Mouse (Mus musculus) naive thymus-derived CD4-positive, alpha-beta T cell, adult 2 months (primary cell): ENCODE results near the gene Grhl1.
"Not testable (repeated sequence)": the region's sequence is repeated elsewhere in the genome, so short reads cannot be mapped to it uniquely, and the experiment has no call there.

Source experiments
- DNase-seq: peaks from one replicate; pipeline ENCODE4 v3.0.0-alpha.2; 2011; ENCODE audit warnings: low read depth

The Grhl1 gene

GRCm38 (mm10) chr12:24590371-24590770, 18.3 kb downstream of the Grhl1 start:
- DNase-seq = no peak

DNA sequence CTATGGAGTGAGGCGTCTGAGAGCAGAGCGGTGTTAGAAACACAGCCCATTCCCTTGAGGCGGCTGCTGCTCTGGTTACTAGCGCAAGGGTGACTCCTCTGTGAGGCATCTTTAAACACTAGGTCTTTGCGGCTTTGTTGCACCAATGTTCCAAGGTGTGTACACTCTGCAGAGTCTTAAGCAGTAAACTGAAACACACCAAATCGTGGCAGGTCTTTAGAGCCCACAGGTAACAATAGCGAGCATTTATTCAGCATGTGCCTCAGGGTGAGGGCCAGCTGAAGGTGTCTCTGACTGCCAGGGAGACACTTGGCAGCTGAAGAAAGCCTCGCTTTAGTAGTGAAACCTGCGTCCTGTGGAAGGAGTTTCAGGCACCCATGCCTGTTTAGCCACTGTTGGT, 20.0 kb downstream of the Grhl1 start:
- peak; percentile 19 for DNase-seq

GRCm38 (mm10) chr12:24592956-24593672, 21.0 kb downstream of the Grhl1 start:
- DNase-seq = peak; percentile 87

- DNase-seq = no peak
Measured at GRCm38 (mm10) chr12:24597376-24597775, 25.3 kb downstream of the Grhl1 start.

GRCm38 (mm10) chr12:24599366-24599895, 27.3 kb downstream of the Grhl1 start:
- DNase-seq = no peak

- DNase-seq = peak; percentile 64
Measured at GRCm38 (mm10) chr12:24600074-24600473, 28.0 kb downstream of the Grhl1 start.

GRCm38 (mm10) chr12:24600806-24601205, 28.7 kb downstream of the Grhl1 start:
- peak; percentile 90 for DNase-seq

GRCm38 (mm10) chr12:24603266-24603665, 31.2 kb downstream of the Grhl1 start:
- peak; percentile 63 for DNase-seq

DNA sequence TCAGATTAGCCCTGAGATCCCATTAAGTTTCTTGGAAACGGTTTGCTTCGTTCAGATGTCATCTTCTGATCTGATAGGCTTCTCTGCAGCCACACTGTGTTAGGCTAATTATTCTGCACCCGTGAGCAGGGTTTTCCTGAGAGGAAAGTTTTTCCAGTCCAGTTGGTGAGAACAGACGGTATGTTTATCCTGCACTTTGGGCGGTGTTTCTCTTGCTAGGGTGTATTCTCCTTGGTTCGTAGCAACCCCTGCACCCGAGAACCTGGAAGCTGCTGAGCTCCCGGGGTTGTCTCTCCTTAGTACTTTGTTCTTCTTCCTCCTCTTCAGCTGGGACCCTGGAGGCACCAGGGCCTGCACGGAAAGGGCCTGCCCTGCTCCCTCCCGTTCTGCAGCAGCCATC, 34.1 kb downstream of the Grhl1 start:
- DNase-seq = no peak

GRCm38 (mm10) chr12:24612591-24612990, 40.5 kb downstream of the Grhl1 start:
- no peak for DNase-seq

DNA sequence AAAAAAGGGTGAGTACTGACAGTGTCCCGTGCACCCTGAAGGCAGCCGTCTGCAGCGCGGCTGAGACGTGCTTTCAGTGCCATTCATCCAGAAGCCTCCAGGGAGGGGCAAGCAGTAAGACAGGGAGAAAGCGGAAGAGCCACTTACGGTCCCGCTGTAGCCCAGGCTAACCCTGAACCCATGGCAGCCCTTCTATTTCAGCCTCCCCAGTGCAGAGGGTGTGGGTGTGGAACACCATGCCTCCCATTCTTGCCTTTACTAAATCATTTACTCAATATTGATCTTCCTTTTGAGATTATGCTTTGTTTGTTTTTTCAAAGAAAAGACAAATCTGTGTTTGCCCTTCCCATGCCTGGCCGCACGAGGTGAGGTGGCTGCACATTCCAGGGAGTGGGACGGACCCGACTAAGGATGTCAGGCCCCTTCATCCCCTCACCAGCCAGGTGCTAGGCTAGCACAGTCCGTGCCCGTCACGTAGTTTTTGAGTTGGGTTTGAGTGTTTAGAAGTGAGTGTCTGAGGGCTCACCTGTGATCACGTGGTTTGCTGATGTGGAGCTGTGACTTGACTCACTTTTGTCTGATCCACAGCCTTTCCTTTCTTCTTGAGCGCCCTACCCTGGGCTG, 42.5 kb downstream of the Grhl1 start:
- no peak for DNase-seq

GRCm38 (mm10) chr12:24615140-24615539, 43.1 kb downstream of the Grhl1 start:
- no peak for DNase-seq

DNA sequence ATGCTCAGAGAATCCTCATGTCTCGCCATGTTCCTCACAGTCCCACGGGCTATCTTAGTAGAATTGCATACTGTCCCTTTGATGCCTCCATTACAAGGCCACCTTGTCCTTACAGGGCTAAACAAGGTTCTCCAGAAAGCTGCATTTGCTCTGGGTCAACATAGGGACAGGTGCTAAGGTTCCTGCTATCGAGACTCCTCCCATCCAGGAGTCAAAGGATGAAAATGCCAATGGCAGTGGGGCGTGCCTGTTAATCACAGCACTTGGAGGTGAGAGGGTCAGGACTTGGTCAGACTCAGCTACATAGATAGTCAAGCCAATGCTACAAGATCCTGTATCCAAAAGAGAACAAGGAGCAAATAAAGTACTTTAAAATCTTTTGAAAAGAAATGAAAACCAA, 47.4 kb downstream of the Grhl1 start:
- no peak for DNase-seq

DNA sequence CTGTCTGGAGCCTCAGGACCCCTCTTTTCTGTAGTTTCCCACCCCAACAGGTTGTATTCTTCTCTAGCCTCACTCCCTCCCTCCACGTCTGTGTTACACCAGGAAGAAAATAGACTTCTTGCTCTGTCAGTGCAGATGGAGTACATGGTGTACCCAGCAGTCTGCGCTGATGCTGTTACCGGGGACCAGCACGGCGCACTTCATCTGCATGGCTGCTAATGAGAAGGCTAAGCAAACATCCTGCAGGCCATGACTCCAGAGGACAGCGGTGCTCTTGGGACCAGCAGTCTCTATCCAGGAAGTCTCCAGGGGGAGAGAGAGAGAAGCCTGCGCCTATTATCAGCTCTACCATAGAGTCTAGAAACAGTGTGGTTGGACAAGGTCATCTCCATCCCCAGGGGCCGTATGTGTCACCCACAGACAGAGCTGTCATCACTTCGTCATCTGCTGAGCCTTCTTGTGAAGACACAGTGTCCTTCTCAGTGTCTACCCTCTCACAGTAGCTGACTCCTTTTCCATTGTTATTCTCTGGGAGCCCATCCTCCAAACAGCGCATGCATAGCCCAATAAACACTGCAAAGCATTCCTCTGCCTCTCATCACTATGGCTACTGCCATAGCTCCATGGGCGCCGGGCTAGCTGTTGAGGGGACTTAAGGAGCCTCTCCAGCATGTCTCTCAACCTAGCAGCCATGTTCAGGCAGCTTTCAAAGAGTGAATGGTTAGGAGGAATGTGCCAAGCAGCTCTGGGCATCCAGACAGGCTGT, 51.6 kb downstream of the Grhl1 start:
- DNase-seq = no peak

GRCm38 (mm10) chr12:24626401-24626800, 54.3 kb downstream of the Grhl1 start:
- no peak for DNase-seq

DNA sequence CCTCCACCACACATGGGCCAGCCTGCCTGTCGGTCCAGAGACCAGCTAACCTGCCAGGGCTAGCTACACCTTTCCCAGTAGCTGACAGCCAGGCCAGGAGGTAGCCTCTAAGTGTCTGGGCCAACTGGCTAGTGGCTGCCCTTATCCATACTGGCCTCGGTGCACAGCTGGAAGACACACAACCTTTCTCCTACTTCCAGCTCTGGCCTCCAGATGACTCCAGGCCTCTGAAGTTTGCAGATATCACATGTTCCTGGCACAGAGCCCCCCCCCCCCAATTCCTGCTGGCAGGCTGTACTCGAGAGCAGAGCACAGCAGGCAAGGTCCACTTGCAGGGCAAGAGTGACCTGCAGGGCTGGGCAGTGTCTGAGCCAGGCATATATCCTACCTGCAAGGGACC, 55.1 kb downstream of the Grhl1 start:
- DNase-seq = no peak

DNA sequence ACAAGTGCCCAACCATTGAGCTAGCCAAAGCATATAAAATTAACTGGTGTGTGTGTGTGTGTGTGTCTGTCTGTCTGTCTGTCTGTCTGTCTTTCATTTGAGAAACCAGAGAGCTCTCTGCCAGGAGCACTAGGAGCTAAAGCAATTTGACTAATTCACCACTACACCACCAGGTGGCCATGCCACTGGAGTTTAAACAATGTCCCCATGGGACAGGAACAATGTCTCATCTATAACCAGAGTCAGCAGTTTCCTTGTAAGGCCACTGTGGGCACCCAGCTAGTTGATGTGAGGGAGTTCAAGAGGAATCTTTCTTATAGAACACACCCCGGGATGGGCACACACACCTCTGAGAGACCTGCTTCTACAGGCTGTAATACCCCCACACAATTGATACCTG, 58.1 kb downstream of the Grhl1 start:
- DNase-seq = peak; percentile 47

- DNase-seq = no peak
Measured at GRCm38 (mm10) chr12:24632404-24632803, 60.3 kb downstream of the Grhl1 start.

DNA sequence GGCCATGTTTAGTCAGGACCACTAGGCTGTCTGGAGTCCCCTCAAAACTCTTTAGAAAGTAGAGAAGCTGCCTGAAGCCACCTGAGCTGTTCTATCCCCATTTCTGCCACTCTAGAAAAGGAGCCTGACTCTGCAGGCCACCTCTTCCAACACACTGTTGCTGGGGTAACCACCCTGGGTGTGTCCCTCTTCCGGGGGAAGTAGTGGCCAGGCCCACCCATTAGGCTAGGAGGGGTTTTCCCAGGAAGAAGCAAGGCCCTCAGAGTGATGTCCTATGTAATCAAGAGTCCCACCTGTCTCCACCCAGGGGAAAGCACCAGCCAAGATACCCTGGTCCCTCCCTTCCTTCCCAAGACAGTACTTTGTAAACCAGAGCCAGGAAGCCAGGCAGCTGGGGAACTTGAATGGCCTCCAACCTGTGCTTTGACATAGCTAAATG, 61.7 kb downstream of the Grhl1 start:
- no peak for DNase-seq

DNA sequence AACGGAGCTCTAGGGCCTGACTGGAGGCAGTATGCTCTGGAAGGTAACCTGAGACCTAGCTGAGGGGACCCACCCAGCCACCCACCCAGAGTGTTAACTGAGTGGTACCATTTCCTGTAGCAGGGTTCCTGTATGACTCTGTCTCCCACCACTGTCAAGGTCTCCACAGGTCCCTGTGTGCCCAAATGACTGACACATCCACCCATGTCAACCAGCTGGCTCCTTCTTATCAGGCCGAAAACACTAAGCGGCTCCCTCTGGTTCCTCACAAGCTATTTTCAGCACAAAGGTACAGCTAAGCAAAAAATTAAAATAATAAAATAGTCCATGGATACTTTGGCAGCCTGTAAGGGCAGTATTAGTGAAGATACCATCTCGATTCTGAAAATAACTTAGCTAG, 62.1 kb downstream of the Grhl1 start:
- no peak for DNase-seq

DNA sequence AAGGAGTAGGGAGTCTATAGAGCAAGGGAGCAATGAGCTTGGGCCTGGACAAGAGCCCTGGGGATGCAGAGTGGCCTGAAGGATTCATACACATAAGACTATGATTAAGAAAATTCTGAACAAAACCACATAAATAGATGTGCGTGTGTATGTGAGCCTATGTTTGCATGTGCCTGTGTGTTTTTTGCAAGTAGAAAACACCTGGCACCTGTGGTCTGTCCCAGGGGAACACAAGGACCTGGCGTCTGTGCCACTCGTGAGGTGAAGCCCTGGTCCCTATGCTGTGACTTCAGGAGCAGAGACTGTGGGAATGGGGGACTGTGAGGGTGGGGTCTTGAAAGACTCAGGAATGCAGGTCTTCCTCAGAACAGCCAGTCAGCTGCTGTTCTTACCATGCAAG, 62.6 kb downstream of the Grhl1 start:
- no peak for DNase-seq

DNA sequence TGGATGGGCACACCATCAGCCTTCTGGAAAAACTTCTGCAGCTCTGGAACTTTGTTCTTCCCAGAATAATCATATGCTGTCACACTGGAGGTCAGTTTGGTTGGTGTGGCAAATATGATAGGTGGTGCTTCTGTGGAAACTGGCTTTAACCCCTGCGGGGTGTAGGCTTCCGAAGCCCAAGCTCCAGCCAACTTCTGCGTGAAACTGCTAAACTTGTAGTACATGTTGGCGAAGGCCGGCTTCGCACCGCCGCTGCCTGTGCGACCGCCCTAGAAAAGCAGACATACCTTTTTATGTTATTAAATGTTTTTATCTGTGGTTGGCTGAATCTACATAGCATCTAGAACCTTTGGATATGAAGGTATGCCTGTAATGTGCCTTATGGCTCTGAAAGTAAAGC, 66.7 kb downstream of the Grhl1 start:
- DNase-seq = not testable (repeated sequence)

DNA sequence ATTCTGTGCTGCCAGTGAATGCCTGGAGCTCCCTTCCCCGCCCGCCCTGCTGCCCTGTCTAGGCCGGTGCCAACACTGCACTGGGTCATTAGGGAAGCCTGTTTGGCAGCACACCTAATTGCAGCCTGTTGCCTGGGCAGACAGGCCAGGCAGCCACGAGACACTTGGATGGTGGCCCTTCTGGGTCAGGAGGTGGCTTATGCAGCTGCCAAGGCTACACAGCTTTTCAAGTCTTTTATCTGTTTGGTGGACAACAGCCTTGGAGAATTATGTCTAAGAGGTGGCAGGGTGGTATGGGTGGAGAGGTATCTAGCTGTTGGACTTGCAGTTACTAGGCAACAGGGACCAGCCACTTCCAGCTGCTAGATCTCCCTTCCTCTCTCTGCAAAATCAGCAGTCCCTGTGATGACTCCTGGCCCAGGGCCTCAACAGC, 70.3 kb downstream of the Grhl1 start:
- DNase-seq = no peak
